Mouse (Mus musculus): Measurements from ENCODE around the gene Tmem266. TPM values are rescaled to one million over a fixed set of nuclear protein-coding genes. Genes with fewer than 3 reads are reported as not detected.

The Tmem266 gene
- not detected in 2 replicates for polyA plus RNA-seq (2016; fragmentation: Nextera tagmentation; extraction: Ambion mirVana)

GRCm38 (mm10) chr9:55326515-55327233, at the start of gene Tmem266, which contains the start of gene Nrg4:
Gene Tmem266 (plus strand): TSS chr9:55326913.
Gene Nrg4 (minus strand): TSS chr9:55326844.
- WGBS (ENCODE audit: insufficient replicate concordance): under 1% methylated on average over 54 of the region's 82 CpGs
- peaks cover 89% of the 10 kb centered on the region for H3K27me3 ChIP-seq (replicated peaks)
- no peaks in the 10 kb centered on the region for H3K36me3 ChIP-seq
- peak within 1 kb of the TSS; percentile 35 for H3K9ac ChIP-seq
- peak; percentile 66 for ATAC-seq
- peaks cover 11% of the 10 kb centered on the region; the same call in 1 of the 2 replicates for H3K4me1 ChIP-seq
- peak within 1 kb of the TSS; percentile 66 for H3K4me3 ChIP-seq
- no peaks in the 10 kb centered on the region for H3K9me3 ChIP-seq (replicated peaks)
- H3K4me2 ChIP-seq: peak within 1 kb of the TSS; percentile 90
- no peak within 1 kb of the TSS for H3K27ac ChIP-seq

GRCm38 (mm10) chr9:55277562-55277961, 49.2 kb upstream of the Tmem266 start:
- ATAC-seq: no peak
- Histone ChIP-seq H3K27me3 (replicated peaks) (no peaks in the 10 kb centered on the region; the same call in 1 of the 2 replicates), H3K4me1 (no peaks in the 10 kb centered on the region), H3K4me2 (no peak overlapping the region), H3K9ac (no peak overlapping the region), H3K4me3 (no peak overlapping the region), H3K36me3 (no peaks in the 10 kb centered on the region), H3K27ac (no peak overlapping the region), H3K9me3 (replicated peaks) (no peaks in the 10 kb centered on the region)
- WGBS (ENCODE audit: insufficient replicate concordance): 70% methylated on average over 4 of the region's 4 CpGs

DNA sequence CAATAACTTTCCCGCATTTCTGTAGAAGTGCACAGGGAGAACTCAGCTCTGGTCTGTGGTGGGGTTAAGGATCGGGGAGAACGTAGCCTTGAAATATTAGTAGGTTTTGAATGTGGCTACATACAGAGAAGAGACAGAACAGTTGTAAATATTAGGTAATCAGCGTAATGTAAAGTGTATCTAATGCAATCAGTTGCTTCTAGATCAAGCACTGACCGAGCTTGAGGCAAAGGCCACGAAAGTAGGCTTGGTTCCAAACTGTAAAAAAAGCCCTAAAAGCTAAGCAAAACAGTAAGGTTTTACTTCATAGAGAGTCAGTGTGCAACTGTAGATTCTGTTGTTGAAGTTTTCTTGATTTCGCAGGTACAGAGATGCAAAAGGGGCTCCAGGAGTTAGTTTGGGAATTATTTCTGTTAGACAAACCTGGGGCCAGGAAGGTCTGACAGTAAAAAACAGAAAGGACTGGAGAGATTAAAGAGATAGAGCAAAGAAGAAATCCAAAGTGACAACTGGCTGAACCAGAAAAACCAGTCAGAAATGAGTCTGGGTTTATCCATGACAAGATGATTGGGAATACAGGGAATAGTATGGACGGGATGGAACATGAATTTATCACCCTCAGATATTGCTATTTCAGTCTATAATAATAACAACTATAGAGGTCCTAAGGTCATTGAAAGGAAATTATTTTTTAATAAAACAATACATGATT, 47.4 kb upstream of the Tmem266 start:
- H3K36me3 ChIP-seq: no peaks in the 10 kb centered on the region
- H3K27ac ChIP-seq: no peak overlapping the region
- H3K4me2 ChIP-seq: no peak overlapping the region
- H3K4me1 ChIP-seq: peaks cover 6% of the 10 kb centered on the region
- H3K9ac ChIP-seq: no peak overlapping the region
- peaks cover 6% of the 10 kb centered on the region; the same call in 1 of the 2 replicates for H3K27me3 ChIP-seq (replicated peaks)
- no peak for ATAC-seq
- no peaks in the 10 kb centered on the region for H3K9me3 ChIP-seq (replicated peaks)
- H3K4me3 ChIP-seq: no peak overlapping the region
- WGBS (ENCODE audit: insufficient replicate concordance): 62% methylated on average over 8 of the region's 8 CpGs

DNA sequence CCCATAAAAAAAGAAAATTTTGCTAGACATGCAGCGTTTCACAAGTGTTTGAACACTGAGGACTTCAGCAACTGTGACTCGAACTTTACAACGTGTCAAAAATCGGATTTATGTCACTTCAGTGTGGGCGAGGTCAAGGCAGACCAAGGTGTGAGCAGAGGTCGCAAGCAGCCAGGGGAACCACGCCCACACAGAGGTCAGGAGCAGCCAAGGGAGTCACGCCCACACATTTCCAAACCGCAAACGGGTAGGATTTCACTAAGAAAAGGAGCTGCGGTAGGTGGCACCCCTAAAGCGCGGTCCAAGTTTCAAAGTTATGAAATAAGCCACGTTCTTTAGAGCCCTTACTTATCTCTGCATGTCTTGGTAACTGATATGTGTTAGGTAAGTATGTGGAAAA, 43.2 kb upstream of the Tmem266 start:
- no peak overlapping the region for H3K9ac ChIP-seq
- WGBS (ENCODE audit: insufficient replicate concordance): 3% methylated on average over 14 of the region's 14 CpGs
- peaks cover 6% of the 10 kb centered on the region for H3K4me1 ChIP-seq
- H3K4me3 ChIP-seq: no peak overlapping the region
- peak overlapping the region; percentile 32 for H3K4me2 ChIP-seq
- no peak for ATAC-seq
- H3K9me3 ChIP-seq (replicated peaks): no peaks in the 10 kb centered on the region
- no peak overlapping the region for H3K27ac ChIP-seq
- no peaks in the 10 kb centered on the region for H3K36me3 ChIP-seq
- peaks cover 9% of the 10 kb centered on the region for H3K27me3 ChIP-seq (replicated peaks)

DNA sequence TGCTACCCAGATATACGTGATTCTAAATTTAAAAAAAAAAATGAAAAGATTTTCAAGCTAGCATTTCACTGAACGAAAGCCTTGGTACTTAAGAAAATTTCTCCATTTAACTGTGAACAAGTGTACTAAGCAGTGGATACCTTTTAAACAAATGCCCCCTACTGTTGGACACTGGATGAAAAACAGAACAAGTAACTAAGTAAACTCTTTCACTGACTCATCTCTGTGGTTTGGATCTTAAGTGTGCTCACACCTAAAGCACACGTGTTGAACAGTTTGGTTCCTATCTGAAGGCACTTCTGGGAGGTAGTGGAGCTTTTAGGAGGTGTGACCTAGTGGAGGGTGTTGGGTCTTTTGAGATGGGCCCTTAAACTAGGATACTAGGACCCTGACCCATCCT, 41.5 kb upstream of the Tmem266 start:
- 40% methylated on average over 3 of the region's 3 CpGs for WGBS (ENCODE audit: insufficient replicate concordance)
- H3K4me1 ChIP-seq: peaks cover 6% of the 10 kb centered on the region
- no peak overlapping the region for H3K4me3 ChIP-seq
- H3K4me2 ChIP-seq: no peak overlapping the region
- H3K36me3 ChIP-seq: no peaks in the 10 kb centered on the region
- no peak overlapping the region for H3K27ac ChIP-seq
- no peaks in the 10 kb centered on the region for H3K9me3 ChIP-seq (replicated peaks)
- H3K9ac ChIP-seq: no peak overlapping the region
- peaks cover 9% of the 10 kb centered on the region for H3K27me3 ChIP-seq (replicated peaks)
- ATAC-seq: no peak

GRCm38 (mm10) chr9:55289475-55290198, 37.1 kb upstream of the Tmem266 start:
- no peaks in the 10 kb centered on the region for H3K36me3 ChIP-seq
- H3K4me1 ChIP-seq: no peaks in the 10 kb centered on the region
- H3K9me3 ChIP-seq (replicated peaks): no peaks in the 10 kb centered on the region
- H3K9ac ChIP-seq: no peak overlapping the region
- H3K4me3 ChIP-seq: no peak overlapping the region
- peaks cover 4% of the 10 kb centered on the region for H3K27me3 ChIP-seq (replicated peaks)
- ATAC-seq: no peak
- WGBS (ENCODE audit: insufficient replicate concordance): 37% methylated on average over 3 of the region's 3 CpGs
- no peak overlapping the region for H3K4me2 ChIP-seq
- H3K27ac ChIP-seq: no peak overlapping the region

GRCm38 (mm10) chr9:55291966-55292365, 34.7 kb upstream of the Tmem266 start:
- no peak for ATAC-seq
- Histone ChIP-seq H3K4me3 (no peak overlapping the region), H3K9ac (no peak overlapping the region), H3K4me1 (no peaks in the 10 kb centered on the region), H3K27me3 (replicated peaks) (no peaks in the 10 kb centered on the region; the same call in 1 of the 2 replicates), H3K27ac (no peak overlapping the region), H3K36me3 (no peaks in the 10 kb centered on the region), H3K9me3 (replicated peaks) (no peaks in the 10 kb centered on the region), H3K4me2 (no peak overlapping the region)
- WGBS (ENCODE audit: insufficient replicate concordance): 73% methylated on average over 4 of the region's 4 CpGs

DNA sequence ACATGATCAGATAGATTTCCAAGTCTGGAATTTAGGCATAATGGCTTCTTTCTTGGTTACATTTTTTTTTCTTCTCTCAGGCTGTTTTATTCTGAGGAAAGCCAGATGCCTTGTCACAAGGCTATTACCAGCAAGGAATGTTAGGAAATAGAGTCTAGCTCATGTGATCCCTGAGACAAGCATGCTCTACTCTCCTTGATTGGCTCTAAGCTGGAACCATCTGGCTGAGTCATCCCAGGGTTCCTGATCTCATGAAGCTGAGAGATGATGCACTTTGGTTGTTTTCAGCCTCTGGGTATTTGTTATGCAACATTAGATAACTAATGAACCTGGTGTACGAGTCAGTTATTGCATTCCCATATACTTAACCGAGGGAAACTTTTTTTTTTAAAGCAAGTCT, 30.5 kb upstream of the Tmem266 start:
- WGBS (ENCODE audit: insufficient replicate concordance): 32% methylated on average over 2 of the region's 2 CpGs
- Histone ChIP-seq H3K9me3 (replicated peaks) (no peaks in the 10 kb centered on the region), H3K27ac (no peak overlapping the region), H3K4me1 (no peaks in the 10 kb centered on the region), H3K36me3 (no peaks in the 10 kb centered on the region), H3K4me3 (no peak overlapping the region), H3K27me3 (replicated peaks) (peaks cover 9% of the 10 kb centered on the region; the same call in 1 of the 2 replicates), H3K9ac (no peak overlapping the region), H3K4me2 (no peak overlapping the region)
- ATAC-seq: no peak

DNA sequence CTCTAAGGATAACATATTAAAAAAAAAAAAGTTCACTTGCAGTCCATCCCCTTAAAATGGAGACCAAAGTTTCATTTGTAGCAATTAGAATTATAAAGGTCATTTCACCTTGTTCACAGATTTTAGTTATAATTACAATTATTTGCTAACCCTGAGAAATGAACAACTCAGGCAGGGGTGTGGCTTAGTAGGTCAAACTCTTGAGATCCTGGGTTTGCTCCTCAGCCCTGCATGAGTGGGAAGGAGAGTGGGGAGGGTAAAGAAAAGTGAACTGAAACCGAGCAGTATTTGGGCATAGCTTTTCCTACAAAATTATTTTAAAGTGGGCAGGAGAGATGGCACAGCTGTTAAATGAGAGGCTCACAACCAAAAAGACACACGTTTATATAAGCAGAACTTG, 19.6 kb upstream of the Tmem266 start:
- Histone ChIP-seq H3K27ac (no peak overlapping the region), H3K4me3 (no peak overlapping the region), H3K4me1 (no peaks in the 10 kb centered on the region), H3K4me2 (no peak overlapping the region), H3K9me3 (replicated peaks) (no peaks in the 10 kb centered on the region), H3K36me3 (no peaks in the 10 kb centered on the region), H3K9ac (no peak overlapping the region), H3K27me3 (replicated peaks) (peaks cover 14% of the 10 kb centered on the region; the same call in 1 of the 2 replicates)
- no peak for ATAC-seq
- WGBS (ENCODE audit: insufficient replicate concordance): 40% methylated on average over 2 of the region's 2 CpGs

DNA sequence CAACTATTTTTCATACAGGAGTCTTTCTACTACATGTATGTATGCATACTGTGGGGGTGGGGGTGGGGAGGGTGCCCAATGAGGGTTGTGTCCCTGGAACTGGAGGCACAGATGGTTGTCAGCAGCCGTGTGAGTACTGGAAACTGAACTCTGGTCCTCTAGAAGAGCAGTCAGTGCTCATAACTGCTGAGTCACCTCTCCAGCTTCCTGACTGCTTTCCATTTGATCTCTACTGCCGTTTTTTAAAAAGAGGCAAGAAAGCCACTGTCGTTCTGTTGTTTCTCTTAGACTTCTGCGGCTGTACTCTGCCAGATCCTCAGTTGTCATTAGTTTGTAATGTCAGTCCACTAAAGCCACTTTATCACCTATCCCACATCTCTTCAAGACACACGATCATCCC, 19.2 kb upstream of the Tmem266 start:
- 24% methylated on average over 5 of the region's 5 CpGs for WGBS (ENCODE audit: insufficient replicate concordance)
- Histone ChIP-seq H3K4me2 (no peak overlapping the region), H3K4me3 (no peak overlapping the region), H3K9ac (no peak overlapping the region), H3K27me3 (replicated peaks) (peaks cover 11% of the 10 kb centered on the region; the same call in 1 of the 2 replicates), H3K36me3 (no peaks in the 10 kb centered on the region), H3K27ac (no peak overlapping the region), H3K4me1 (no peaks in the 10 kb centered on the region), H3K9me3 (replicated peaks) (no peaks in the 10 kb centered on the region)
- no peak for ATAC-seq

DNA sequence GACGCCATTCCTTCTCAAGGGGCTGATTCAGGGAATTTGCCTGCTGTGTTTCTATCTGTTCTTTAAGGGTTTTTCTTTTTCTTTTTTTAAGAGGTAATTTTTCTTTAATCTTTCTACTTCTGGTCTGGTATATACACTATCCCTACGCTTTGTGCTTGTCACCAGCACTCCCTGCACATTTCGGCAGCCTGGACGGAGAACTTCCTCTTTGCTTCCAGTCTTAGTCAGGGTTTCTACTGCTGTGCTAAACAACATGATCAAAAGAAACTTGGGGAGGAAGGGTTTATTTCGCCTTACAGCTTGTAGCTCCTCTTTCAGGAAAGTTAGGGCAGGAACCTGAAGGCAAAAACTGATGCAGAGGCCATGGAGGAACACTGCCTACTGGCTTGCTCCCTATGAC, 18.3 kb upstream of the Tmem266 start:
- WGBS (ENCODE audit: insufficient replicate concordance): 46% methylated on average over 5 of the region's 5 CpGs
- ATAC-seq: no peak
- Histone ChIP-seq H3K36me3 (no peaks in the 10 kb centered on the region), H3K9ac (no peak overlapping the region), H3K4me3 (no peak overlapping the region), H3K27me3 (replicated peaks) (peaks cover 12% of the 10 kb centered on the region; the same call in 1 of the 2 replicates), H3K27ac (no peak overlapping the region), H3K4me2 (no peak overlapping the region), H3K4me1 (no peaks in the 10 kb centered on the region), H3K9me3 (replicated peaks) (no peaks in the 10 kb centered on the region)

- H3K27ac ChIP-seq: no peak overlapping the region
- H3K4me2 ChIP-seq: no peak overlapping the region
- no peaks in the 10 kb centered on the region for H3K9me3 ChIP-seq (replicated peaks)
- no peaks in the 10 kb centered on the region for H3K36me3 ChIP-seq
- H3K4me1 ChIP-seq: no peaks in the 10 kb centered on the region
- peaks cover 10% of the 10 kb centered on the region; the same call in 1 of the 2 replicates for H3K27me3 ChIP-seq (replicated peaks)
- H3K9ac ChIP-seq: no peak overlapping the region
- WGBS (ENCODE audit: insufficient replicate concordance): 5% methylated on average over 5 of the region's 5 CpGs
- 0 out of 2 replicates have a peak, but pooled peaks have one; percentile 42 for ATAC-seq
- no peak overlapping the region for H3K4me3 ChIP-seq
These were observed 15.2 kb upstream of the Tmem266 start for GRCm38 (mm10) chr9:55311560-55311959.
